Mouse (Mus musculus) forebrain, embryonic 15.5 days (tissue): ENCODE measurements around the gene Top2a. TPM values are rescaled to one million over a fixed set of nuclear protein-coding genes. Genes with fewer than 3 reads are reported as not detected.

Source experiments
- ATAC-seq: fragments of 200-750 bp; cut with Nextera tagmentation; replicated peaks from 2 replicates; pipeline ENCODE4 v1.8.0; 2017; ENCODE audit warnings: mild to moderate bottlenecking, moderate TSS enrichment, moderate library complexity
- H3K27ac ChIP-seq: fragments of 300-500 bp; sonication (generic); replicated peaks from 2 replicates; pipeline ENCODE4 v1.5.1; 2015; ENCODE audit warnings: mild to moderate bottlenecking, inconsistent platforms
- H3K27me3 ChIP-seq: fragments of 300-500 bp; sonication (generic); 2 replicates; pipeline ENCODE4 v1.6.1; 2015; ENCODE audit warnings: inconsistent platforms
- H3K36me3 ChIP-seq: fragments of 300-500 bp; sonication (generic); 2 replicates; pipeline ENCODE4 v1.6.1; 2015; ENCODE audit warnings: mild to moderate bottlenecking, inconsistent platforms
- H3K4me1 ChIP-seq: fragments of 300-500 bp; sonication (generic); 2 replicates; pipeline ENCODE4 v1.6.1; 2015; ENCODE audit warnings: inconsistent platforms
- H3K4me2 ChIP-seq: fragments of 300-500 bp; sonication (generic); replicated peaks from 2 replicates; pipeline ENCODE4 v1.6.1; 2015; ENCODE audit warnings: mild to moderate bottlenecking, inconsistent platforms
- H3K4me3 ChIP-seq: fragments of 300-500 bp; sonication (generic); 2 replicates; pipeline ENCODE4 v1.5.1; 2015; ENCODE audit warnings: mild to moderate bottlenecking, inconsistent platforms
- H3K9ac ChIP-seq: fragments of 300-500 bp; sonication (generic); replicated peaks from 2 replicates; pipeline ENCODE4 v1.6.1; 2015; ENCODE audit warnings: mild to moderate bottlenecking, inconsistent platforms
- H3K9me3 ChIP-seq: fragments of 300-500 bp; sonication (generic); 2 replicates; pipeline ENCODE4 v1.6.1; 2016; ENCODE audit warnings: inconsistent platforms
- WGBS: fragments of 180-500 bp; shearing (Covaris S2); methylation state at CpG from one replicate; pipeline ENCODE4 v1.1.7; 2015; ENCODE audit warnings: mixed read lengths; 5-methylcytosine and 5-hydroxymethylcytosine counted together
- polyA plus RNA-seq: library from polyadenylated mRNA; unstranded; fragments of >200 nt; fragmentation: Nextera tagmentation; extraction: Ambion mirVana; gene quantifications from 2 replicates; pipeline ENCODE4 v1.2.1, GENCODE M21; 2015

Gene Top2a
- polyA plus RNA-seq, 1 experiment from 2014 or later: 126 TPM

GRCm38 (mm10) chr11:98949958-98950460, 74.0 kb downstream of the Top2a start:
- H3K4me1 ChIP-seq: peaks cover 42% of the 10 kb centered on the region

DNA sequence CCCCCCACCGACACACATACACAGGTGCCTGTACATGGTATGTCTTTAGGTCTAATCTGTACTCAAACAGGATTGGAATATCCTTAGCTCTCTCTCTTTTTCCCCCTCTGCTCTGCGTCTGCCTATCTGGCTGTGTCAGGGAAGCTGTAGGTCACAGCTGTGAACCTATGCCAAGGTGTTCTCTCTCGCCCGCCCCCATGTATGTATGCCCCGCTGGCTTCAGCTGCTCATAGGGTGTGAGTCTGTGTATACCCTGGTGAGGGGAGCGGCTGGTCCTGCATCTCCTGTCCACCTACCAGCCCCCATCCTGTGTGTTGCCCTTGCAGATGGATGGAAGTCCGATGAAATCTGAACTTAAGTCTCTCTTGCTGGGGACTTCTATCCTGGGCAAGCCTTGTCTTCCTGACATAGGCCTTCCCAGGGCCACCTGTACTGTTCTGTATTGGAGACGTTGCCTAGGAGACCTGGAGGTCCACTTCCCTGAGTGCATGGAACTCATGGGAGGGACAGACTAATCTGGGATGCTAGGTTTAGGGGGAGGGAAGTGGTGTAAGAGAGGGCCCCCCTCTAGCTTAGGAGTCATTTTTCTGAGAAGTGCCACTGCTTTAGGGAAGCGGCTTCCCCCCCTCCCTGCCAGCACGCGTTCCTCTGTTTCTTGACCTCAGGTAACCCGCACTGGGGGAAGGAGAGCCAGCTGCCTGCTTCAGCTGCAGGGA, 74.6 kb downstream of the Top2a start:
- 69% methylated on average over 12 of the region's 12 CpGs for WGBS
- no peak for ATAC-seq
- no peak overlapping the region for H3K27ac ChIP-seq
- H3K4me1 ChIP-seq: peaks cover 42% of the 10 kb centered on the region
- H3K36me3 ChIP-seq: no peaks in the 10 kb centered on the region
- H3K9me3 ChIP-seq: no peaks in the 10 kb centered on the region
- no peak overlapping the region for H3K9ac ChIP-seq
- no peak overlapping the region for H3K4me3 ChIP-seq
- no peak overlapping the region for H3K4me2 ChIP-seq
- H3K27me3 ChIP-seq: no peaks in the 10 kb centered on the region

More at GRCm38 (mm10) chr11:98949958-98950460, 74.0 kb downstream of the Top2a start:
- 89% methylated on average over 7 of the region's 7 CpGs for WGBS
- H3K9ac ChIP-seq: no peak overlapping the region
- H3K36me3 ChIP-seq: no peaks in the 10 kb centered on the region
- no peak for ATAC-seq
- H3K27me3 ChIP-seq: no peaks in the 10 kb centered on the region
- no peak overlapping the region for H3K27ac ChIP-seq
- no peaks in the 10 kb centered on the region for H3K9me3 ChIP-seq
- no peak overlapping the region for H3K4me2 ChIP-seq
- H3K4me3 ChIP-seq: no peak overlapping the region

DNA sequence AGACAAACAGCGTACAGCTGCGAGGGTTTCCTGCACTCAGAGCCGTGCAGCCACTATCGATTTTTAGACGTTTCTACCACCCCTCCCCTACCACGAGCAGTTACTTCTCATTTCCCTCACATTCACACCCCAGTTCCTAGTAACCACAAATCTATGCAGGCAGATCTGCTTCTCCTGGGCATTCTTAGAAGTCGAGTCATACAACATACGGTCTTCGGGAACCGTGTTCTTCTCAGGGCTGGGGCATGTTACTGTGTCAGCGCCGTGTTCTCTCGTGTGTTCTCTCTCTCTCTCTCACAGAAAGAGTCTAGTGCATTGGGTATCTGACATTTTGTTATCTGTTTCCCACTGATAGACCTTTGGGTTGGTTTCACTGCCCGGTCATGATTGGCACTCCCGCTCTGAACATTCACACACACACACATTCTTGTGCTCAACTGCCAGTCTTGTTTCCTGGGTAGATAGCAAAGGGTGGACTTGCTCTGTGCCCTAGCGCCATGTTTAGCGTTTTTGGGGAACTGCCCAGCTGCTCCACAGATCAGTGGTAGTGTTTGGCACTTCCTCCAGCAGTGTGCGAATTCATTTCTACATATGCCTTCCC, 75.9 kb downstream of the Top2a start:
- no peak overlapping the region for H3K4me2 ChIP-seq
- H3K9me3 ChIP-seq: no peaks in the 10 kb centered on the region
- H3K4me1 ChIP-seq: peaks cover 43% of the 10 kb centered on the region
- no peak overlapping the region for H3K27ac ChIP-seq
- WGBS: 91% methylated on average over 18 of the region's 18 CpGs
- no peak overlapping the region for H3K4me3 ChIP-seq
- H3K27me3 ChIP-seq: no peaks in the 10 kb centered on the region
- no peak for ATAC-seq
- H3K9ac ChIP-seq: no peak overlapping the region
- no peaks in the 10 kb centered on the region for H3K36me3 ChIP-seq

DNA sequence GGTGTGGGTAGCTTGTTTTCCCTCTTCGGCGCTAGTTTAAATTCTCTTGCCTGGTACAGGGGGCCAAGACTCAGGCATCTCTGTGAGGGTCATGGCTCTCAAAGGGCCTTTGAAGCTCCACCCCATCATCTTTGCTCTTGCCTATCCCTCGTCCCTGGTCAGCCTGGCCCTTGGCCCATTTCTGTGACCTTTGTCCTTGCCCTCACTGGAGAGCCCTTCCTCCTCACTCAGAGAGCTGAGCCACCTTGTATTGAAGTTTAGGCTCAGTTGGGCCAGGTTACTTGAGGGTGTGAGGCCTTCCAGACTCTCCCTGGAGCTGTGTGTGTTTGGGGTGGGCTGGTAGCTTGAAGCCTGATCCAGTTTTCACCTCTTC, 78.4 kb downstream of the Top2a start:
- Histone ChIP-seq H3K9me3 (no peaks in the 10 kb centered on the region), H3K27ac (no peak overlapping the region), H3K9ac (no peak overlapping the region), H3K4me3 (no peak overlapping the region), H3K4me1 (peaks cover 53% of the 10 kb centered on the region), H3K27me3 (no peaks in the 10 kb centered on the region), H3K4me2 (no peak overlapping the region), H3K36me3 (no peaks in the 10 kb centered on the region)
- no peak for ATAC-seq
- WGBS: 56% methylated on average over 3 of the region's 3 CpGs

- WGBS: 25% methylated on average over 11 of the region's 11 CpGs
- Histone ChIP-seq H3K4me3 (no peak overlapping the region), H3K36me3 (no peaks in the 10 kb centered on the region), H3K9me3 (no peaks in the 10 kb centered on the region), H3K27me3 (no peaks in the 10 kb centered on the region), H3K4me1 (peaks cover 55% of the 10 kb centered on the region), H3K4me2 (no peak overlapping the region), H3K27ac (no peak overlapping the region), H3K9ac (no peak overlapping the region)
- ATAC-seq: no peak
Measured at GRCm38 (mm10) chr11:98944897-98945604, 78.9 kb downstream of the Top2a start.

GRCm38 (mm10) chr11:98943741-98944461, 80.1 kb downstream of the Top2a start:
- whole genome bisulfite sequencing: 26% methylated on average over 14 of the region's 14 CpGs
- no peak overlapping the region for H3K4me2 ChIP-seq
- no peak overlapping the region for H3K4me3 ChIP-seq
- no peak overlapping the region; the same call in 1 of the 2 replicates for H3K27ac ChIP-seq
- H3K4me1 ChIP-seq: peaks cover 67% of the 10 kb centered on the region
- no peaks in the 10 kb centered on the region for H3K36me3 ChIP-seq
- no peaks in the 10 kb centered on the region for H3K9me3 ChIP-seq
- ATAC-seq: no peak
- 0 out of 2 replicates have a peak overlapping the region, but pooled peaks have one; percentile 2 for H3K9ac ChIP-seq
- H3K27me3 ChIP-seq: no peaks in the 10 kb centered on the region

Other genes starting within 250 kb of the Top2a start
- 3.6 TPM in 2 replicates for gene Nr1d1, start 248.9 kb downstream of the Top2a start, polyA plus RNA-seq
- 30.2 and 31.7 TPM in 2 replicates for gene Msl1, start 228.7 kb downstream of the Top2a start, polyA plus RNA-seq
- gene Casc3, start 219.3 kb downstream of the Top2a start, polyA plus RNA-seq: 53.5 and 53.9 TPM in 2 replicates
- 4.2 and 5.8 TPM in 2 replicates for gene Rapgefl1, start 187.4 kb downstream of the Top2a start, polyA plus RNA-seq
- 4.4 and 5.1 TPM in 2 replicates for gene Wipf2, start 160.6 kb downstream of the Top2a start, polyA plus RNA-seq
- gene Cdc6, start 116.4 kb downstream of the Top2a start, polyA plus RNA-seq: 11.2 and 12.1 TPM in 2 replicates
- gene Rara, start 96.4 kb downstream of the Top2a start, polyA plus RNA-seq: 9.2 and 9.9 TPM in 2 replicates
- gene Gjd3, start 41.2 kb downstream of the Top2a start, polyA plus RNA-seq: 0.62 and 0.84 TPM in 2 replicates
- 138 and 142 TPM in 2 replicates for gene Igfbp4, start 17.1 kb upstream of the Top2a start, polyA plus RNA-seq
- 0.09 TPM in 1 of 2 replicates, not detected in the other for gene Tns4, start 65.1 kb upstream of the Top2a start, polyA plus RNA-seq
- gene Ccr7, start 130.9 kb upstream of the Top2a start, polyA plus RNA-seq: not detected in 2 replicates
- 366 and 381 TPM in 2 replicates for gene Smarce1, start 206.8 kb upstream of the Top2a start, polyA plus RNA-seq
- 2.3 and 3.3 TPM in 2 replicates for gene Krt222, start 219.9 kb upstream of the Top2a start, polyA plus RNA-seq